Mouse (Mus musculus): ENCODE measurements around the gene Plekho1.

DNA sequence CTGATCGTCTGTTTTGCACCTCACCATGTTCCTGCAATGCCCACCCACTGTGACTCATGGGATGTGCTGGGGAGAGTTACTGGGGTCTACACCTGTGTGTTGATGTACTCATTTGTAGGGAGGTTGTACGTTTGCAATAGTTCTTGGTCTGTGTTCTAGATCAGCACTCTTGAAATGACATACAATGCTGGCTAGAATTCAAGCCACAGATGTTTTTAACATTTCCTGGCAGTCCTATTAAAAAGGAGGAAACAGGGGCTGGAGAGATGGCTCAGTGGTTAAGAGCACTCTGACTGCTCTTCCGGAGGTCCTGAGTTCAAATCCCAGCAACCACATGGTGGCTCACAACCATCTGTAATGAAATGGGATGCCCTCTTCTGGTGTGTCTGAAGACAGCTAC, 42.3 kb downstream of the Plekho1 start:
- TF ChIP-seq POLR2A (IDR thresholded peaks at IDR 0.05; ENCODE audit: insufficient read depth, low read depth, low read length) (no peak), CTCF (IDR thresholded peaks at IDR 0.05) (0 out of 2 replicates have a peak, but pooled peaks have one; percentile 9), EP300 (IDR thresholded peaks at IDR 0.05; ENCODE audit: insufficient read depth, low read depth, low read length) (no peak)

Data from heart, adult 2 months (tissue).